Mouse (Mus musculus): ENCODE results near the gene Slc7a6os.

DNA sequence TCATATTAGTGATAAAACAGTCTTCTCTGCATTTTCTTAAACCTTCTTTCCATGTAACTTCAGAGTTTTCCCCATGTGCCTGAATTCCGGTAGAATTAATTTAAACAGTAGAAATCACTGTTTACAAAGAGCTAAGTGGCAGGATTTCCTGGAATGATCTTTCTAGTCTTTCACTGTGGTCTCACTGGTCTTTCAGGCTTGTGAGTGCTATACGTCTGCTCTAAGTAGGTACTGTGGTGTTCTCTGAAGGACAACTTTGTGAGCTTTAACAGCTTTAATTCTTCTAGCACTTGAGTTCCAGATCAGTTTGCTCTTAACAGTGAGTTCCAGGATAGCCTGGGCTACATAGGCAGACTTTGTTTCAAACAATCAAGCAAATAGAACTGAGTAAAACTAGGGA lies 32.3 kb downstream of the Slc7a6os start:
- TF ChIP-seq CTCF (IDR thresholded peaks at IDR 0.05; ENCODE audit: insufficient read depth, low read depth, low read length) (no peak), POLR2A (IDR thresholded peaks at IDR 0.05; ENCODE audit: insufficient read depth, low read depth, low read length) (no peak)
